Mouse (Mus musculus) brain, adult 10 weeks (tissue): ENCODE measurements around the gene Skp1a. TPM values are rescaled to one million over a fixed set of nuclear protein-coding genes. Genes with fewer than 3 reads are reported as not detected.

Experiments
- polyA plus RNA-seq: library from polyadenylated mRNA; stranded (reverse); fragments of 350-450 nt; fragmentation: Illumina TruSeq; extraction: RNeasy Lipid Tissue Mini Kit (QIAGEN cat#74804); gene quantifications from one replicate; pipeline ENCODE4 v1.2.3, GENCODE M21; 2015; ENCODE audit warnings: low read depth, low replicate concordance

Gene Skp1a
- polyA plus RNA-seq = 788 TPM

DNA sequence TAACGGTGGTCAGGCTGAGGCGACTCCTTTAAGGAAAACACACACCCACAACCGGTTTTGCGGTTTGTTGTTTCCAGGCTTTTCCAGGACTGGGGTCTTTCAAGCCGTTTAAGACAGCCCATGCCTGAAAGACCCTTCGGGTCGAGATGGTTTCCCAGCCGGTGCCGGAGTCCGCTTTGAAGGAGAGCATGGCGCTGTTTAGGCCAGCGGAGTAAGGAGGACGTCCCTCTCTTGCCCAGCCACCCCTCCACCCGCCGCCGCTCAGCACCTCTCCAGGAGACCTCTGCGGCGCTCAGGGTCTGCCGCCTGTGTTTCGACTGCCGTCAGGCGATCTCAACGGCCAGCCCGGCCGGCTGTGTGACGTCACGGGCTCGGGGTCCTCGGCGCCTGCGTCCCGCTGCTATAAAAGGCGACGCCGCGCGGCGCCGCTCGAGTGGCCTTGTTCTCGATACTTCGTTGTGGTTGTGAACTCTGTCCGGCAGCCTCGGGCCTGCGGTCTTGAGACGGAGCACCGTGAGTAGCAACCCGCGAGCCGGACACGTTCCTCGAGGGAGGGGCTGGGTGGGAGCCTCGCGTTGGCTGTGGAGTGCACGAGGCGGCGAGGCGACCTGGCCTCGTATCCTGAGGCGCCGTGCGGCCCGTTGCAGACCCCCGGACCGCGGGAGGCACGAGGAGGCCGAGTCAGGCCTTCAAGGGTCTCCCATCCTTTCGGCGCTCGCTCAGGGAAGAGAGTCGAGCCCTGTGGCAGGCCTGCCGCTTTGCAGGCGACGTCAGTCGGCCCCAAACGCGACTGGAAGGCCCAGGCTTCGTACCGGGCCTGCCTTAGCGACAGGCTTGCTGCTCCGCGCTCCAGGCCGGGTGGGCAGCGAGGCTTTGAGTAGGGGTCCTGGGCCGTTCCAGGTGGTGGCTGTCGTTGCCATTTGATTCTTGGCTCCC lies at the start of gene Skp1a:
TSS of gene Skp1a (plus strand) at position 390 of the 936 bp plus-strand sequence.

DNA sequence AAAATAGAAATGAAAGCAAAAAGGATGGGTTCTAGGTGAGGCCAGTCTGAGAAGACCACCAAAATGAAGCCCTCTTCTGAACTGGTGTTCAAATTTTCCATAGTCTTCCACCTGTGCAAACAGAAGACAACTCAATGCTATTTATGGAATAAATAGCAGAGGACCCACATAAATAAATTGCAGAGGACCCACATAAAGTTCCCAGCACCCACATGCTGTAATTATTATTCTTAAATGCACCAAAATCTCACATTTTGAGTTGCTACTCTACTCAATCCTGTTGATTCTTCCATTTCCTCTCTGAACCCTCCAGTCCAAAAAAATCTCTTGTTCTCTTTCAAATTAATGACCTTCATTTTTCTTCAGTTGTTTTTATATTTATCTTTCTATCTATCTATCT lies 17.9 kb upstream of the Skp1a start, which contains the start of gene Olfr1371:
TSS of gene Olfr1371 (minus strand) at position 101 of the 400 bp plus-strand sequence.

DNA sequence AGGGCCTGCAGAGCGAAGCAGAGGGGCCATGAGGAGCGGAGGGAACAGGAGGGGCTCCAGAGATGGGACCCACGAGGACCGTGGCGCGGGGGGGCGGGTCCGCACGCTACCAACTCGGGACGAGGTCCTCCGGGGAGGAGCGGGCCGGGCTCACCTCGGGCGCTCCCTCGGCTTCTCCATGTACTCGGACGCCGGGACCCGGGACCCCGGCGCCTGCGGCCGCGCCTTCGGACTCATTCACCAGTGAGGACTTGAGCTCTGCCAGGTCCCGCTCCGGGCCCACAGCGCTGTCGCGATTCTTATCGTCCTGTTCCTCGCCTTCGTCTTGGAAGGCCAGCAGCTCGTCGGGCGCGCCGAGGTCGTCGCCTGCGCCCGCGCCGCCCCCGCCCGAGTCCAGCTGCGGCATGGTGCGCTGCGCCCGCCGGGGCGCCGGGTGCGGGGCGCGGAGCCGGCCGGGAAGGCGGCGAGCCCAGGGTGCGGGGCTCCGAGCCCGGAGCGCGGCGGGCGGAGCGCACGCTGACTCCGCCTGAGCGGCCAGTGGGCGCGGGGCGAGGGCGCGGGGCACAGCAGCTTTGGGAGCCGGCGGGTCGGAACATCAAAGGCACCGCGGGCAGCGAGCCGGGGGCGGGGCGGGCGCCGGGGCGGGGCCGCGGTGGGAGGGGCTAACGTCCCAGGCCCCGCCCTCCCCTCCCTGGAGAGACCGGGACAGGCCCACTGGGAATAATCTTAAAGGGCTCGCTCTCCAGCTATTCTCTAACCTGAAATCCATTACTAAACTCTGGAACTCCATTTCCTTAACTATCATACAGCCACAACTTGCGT lies 51.2 kb downstream of the Skp1a start, which contains the start of gene Tcf7:
TSS of gene Tcf7 (minus strand) at position 241 of the 822 bp plus-strand sequence.

Other genes with a start within 250 kb of the Skp1a start
- 335 TPM for gene Ube2b, start 231.2 kb upstream of the Skp1a start, polyA plus RNA-seq
- gene Cdkl3, start 227.8 kb upstream of the Skp1a start, polyA plus RNA-seq = 14.7 TPM
- 155 TPM for gene Ppp2ca, start 133.3 kb upstream of the Skp1a start, polyA plus RNA-seq
- gene Olfr1373, start 86.5 kb upstream of the Skp1a start, polyA plus RNA-seq = not detected
- gene Olfr1371, start 18.0 kb upstream of the Skp1a start, polyA plus RNA-seq = not detected
- gene Tcf7, start 51.0 kb downstream of the Skp1a start, polyA plus RNA-seq = 4.0 TPM
- gene Vdac1, start 128.9 kb downstream of the Skp1a start, polyA plus RNA-seq = 527 TPM
- 101 TPM for gene 9530068E07Rik, start 164.4 kb downstream of the Skp1a start, polyA plus RNA-seq